Mouse (Mus musculus) left cerebral cortex, postnatal 25 days (tissue): ENCODE measurements around the gene Cse1l. TPM values are rescaled to one million over a fixed set of nuclear protein-coding genes. Genes with fewer than 3 reads are reported as not detected.

Experiments used
- DNase-seq, 2 experiments: peaks; one replicate each; pipeline ENCODE4 v3.0.0; 2022; ENCODE audit warnings: low spot score in 2 of 2, mixed read lengths in 1 of 2
- intact Hi-C: fragments of 180-260 bp; cut with DNase I; formaldehyde crosslinking; loops from one replicate; pipeline ENCODE4 v1.15.1; 2025
- total RNA-seq, 2 experiments: library from RNA; stranded (reverse); gene quantifications; 2 replicates each; pipeline ENCODE4 v1.2.3; 2021

The Cse1l gene
- total RNA-seq, 2 experiments from 2014 or later: 56.0 to 58.7 TPM

GRCm38 (mm10) chr2:166899161-166899560 lies 6.7 kb upstream of the Cse1l start:
- DNase-seq: no peak
- intact Hi-C loops: no loop called here

GRCm38 (mm10) chr2:166899746-166900145 lies 6.1 kb upstream of the Cse1l start:
- intact Hi-C loops: loop anchor here (10.0 kb wide), 1 partner anchor 295 kb away; the partner anchor contains the start of gene Kcnb1
- DNase-seq: no peak

- DNase-seq: no peak
- intact Hi-C loops: loop anchor here (10.0 kb wide), 1 partner anchor 294 kb away; the partner anchor contains the start of gene Kcnb1
These were observed 4.9 kb upstream of the Cse1l start for GRCm38 (mm10) chr2:166900792-166901505.

- DNase-seq: no peak
- intact Hi-C loops: loop anchor here (10.0 kb wide), 1 partner anchor 291 kb away; the partner anchor contains the start of gene Kcnb1
These were observed 2.0 kb upstream of the Cse1l start for GRCm38 (mm10) chr2:166903719-166904282.

GRCm38 (mm10) chr2:166906523-166907182 lies 813 bp downstream of the Cse1l start:
- intact Hi-C loops: loop anchor here (10.0 kb wide), 1 partner anchor 288 kb away; the partner anchor contains the start of gene Kcnb1
- DNase-seq: no peak

- intact Hi-C loops: loop anchor here (10.0 kb wide), 1 partner anchor 285 kb away; the partner anchor contains the start of gene Kcnb1
- no peak for DNase-seq
These were observed 3.9 kb downstream of the Cse1l start for GRCm38 (mm10) chr2:166909729-166910128.

GRCm38 (mm10) chr2:166910536-166910935 lies 4.7 kb downstream of the Cse1l start:
- no peak for DNase-seq
- intact Hi-C loops: no loop called here

GRCm38 (mm10) chr2:166923971-166924370 lies 18.1 kb downstream of the Cse1l start:
- intact Hi-C loops: no loop called here
- DNase-seq: no peak

- DNase-seq: peak in 1 of 2 experiments; percentile 48
- intact Hi-C loops: no loop called here
These were observed 28.1 kb downstream of the Cse1l start for GRCm38 (mm10) chr2:166933943-166934342.

- DNase-seq: no peak
- intact Hi-C loops: no loop called here
These were observed 28.6 kb downstream of the Cse1l start for GRCm38 (mm10) chr2:166934416-166934815.

- intact Hi-C loops: no loop called here
- no peak for DNase-seq
These were observed 29.7 kb downstream of the Cse1l start for GRCm38 (mm10) chr2:166935582-166935981.

- intact Hi-C loops: no loop called here
- DNase-seq: no peak
These were observed 30.3 kb downstream of the Cse1l start for GRCm38 (mm10) chr2:166936166-166936565.

GRCm38 (mm10) chr2:166943146-166943545 lies 37.3 kb downstream of the Cse1l start:
- intact Hi-C loops: no loop called here
- DNase-seq: no peak

GRCm38 (mm10) chr2:166944346-166944745 lies 38.5 kb downstream of the Cse1l start:
- DNase-seq: no peak
- intact Hi-C loops: no loop called here

GRCm38 (mm10) chr2:166945456-166945855 lies 39.6 kb downstream of the Cse1l start:
- DNase-seq: no peak

GRCm38 (mm10) chr2:166948246-166948645 lies 42.4 kb downstream of the Cse1l start:
- no peak for DNase-seq
- intact Hi-C loops: no loop called here

More at GRCm38 (mm10) chr2:166945456-166945855, 39.6 kb downstream of the Cse1l start:
- intact Hi-C loops: no loop called here

GRCm38 (mm10) chr2:166948936-166949335 lies 43.1 kb downstream of the Cse1l start:
- DNase-seq: peak in 1 of 2 experiments; percentile 47
- intact Hi-C loops: no loop called here

- DNase-seq: peak; percentile 62 to 70
- intact Hi-C loops: no loop called here
These were observed 45.2 kb downstream of the Cse1l start for GRCm38 (mm10) chr2:166950853-166951648.

- intact Hi-C loops: no loop called here
- no peak for DNase-seq
These were observed 46.3 kb downstream of the Cse1l start for GRCm38 (mm10) chr2:166952151-166952550.
